Mouse (Mus musculus) ES-E14 (cell line): ENCODE measurements around the gene Ppard.

Experiments
- CHD2 ChIP-seq: IDR thresholded peaks from 2 replicates; pipeline ENCODE4 v1.6.1; 2014; ENCODE audit warnings: mild to moderate bottlenecking, low read depth, low read length, inconsistent platforms
- HCFC1 ChIP-seq: IDR thresholded peaks from 2 replicates; pipeline ENCODE4 v1.6.1; 2012; ENCODE audit warnings: low read length, inconsistent platforms, borderline replicate concordance; ENCODE audit not compliant: insufficient read depth
- ZC3H11A ChIP-seq: IDR thresholded peaks from 2 replicates; pipeline ENCODE4 v1.6.1; 2012; ENCODE audit warnings: low read depth, mild to moderate bottlenecking, inconsistent platforms, low read length, borderline replicate concordance
- ZNF384 ChIP-seq: IDR thresholded peaks from 2 replicates; pipeline ENCODE4 v1.6.1; 2012; ENCODE audit warnings: low read depth, low read length, inconsistent platforms

DNA sequence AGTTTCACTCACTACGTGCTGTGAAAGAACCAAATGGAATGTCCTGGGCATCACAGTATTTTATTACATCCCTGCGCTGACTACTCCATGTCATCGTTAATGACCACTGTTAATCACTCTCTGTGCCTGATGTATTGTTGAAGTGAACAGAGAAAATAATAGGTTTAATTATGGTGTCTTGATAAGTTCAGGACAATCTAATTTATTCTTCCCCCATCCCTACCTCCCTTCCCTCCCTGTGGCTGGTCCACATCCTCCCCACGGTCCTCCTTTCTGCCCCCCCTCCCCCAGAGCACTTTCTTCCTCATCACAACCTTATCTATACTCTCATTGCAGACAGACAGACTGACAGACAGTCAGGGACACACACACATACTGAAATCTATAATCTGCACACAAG is 22.3 kb downstream of the Ppard start:
- TF ChIP-seq HCFC1 (no peak), ZC3H11A (no peak), CHD2 (no peak), ZNF384 (no peak)
